19 mouse cellular contexts compared by ENCODE assay signal in genomic region chr1:70964016-70964415, GRCm38 (mm10).
"Had no signal": no experiment of that assay in that cellular context is flagged by ENCODE, and none has a peak within 500 bp of the region (broad histone marks: within the 10 kb centered on the region; RNA-seq: fewer than 3 reads in every experiment).

No protein-coding gene starts in this region.

- H3K4me1 ChIP-seq: liver, embryonic 15.5 days; lung, embryonic 15.5 days; megakaryocyte, embryonic 14.5 days; midbrain, embryonic 13.5 days; midbrain, embryonic 15.5 days; neural tube, embryonic 12.5 days had no signal

- H3K27me3 ChIP-seq: liver, embryonic 15.5 days; lung, embryonic 15.5 days; megakaryocyte, embryonic 14.5 days; midbrain, embryonic 13.5 days; midbrain, embryonic 15.5 days; neural tube, embryonic 12.5 days had no signal

- DNase-seq: liver, postnatal 0 days; lung, adult 2 months; lung, postnatal 14 days; lung, postnatal 36 days; right cerebral cortex, postnatal 25 days; right cerebral cortex, postnatal 4 days; spleen, adult 18-20 months; thymus, adult 18-20 months; thymus, postnatal 14 days; thymus, postnatal 36 days had no signal

- H3K27ac ChIP-seq: liver, embryonic 15.5 days; lung, embryonic 15.5 days; macrophage; midbrain, embryonic 13.5 days; midbrain, embryonic 15.5 days; neural tube, embryonic 12.5 days had no signal

- H3K9me3 ChIP-seq: liver, embryonic 15.5 days; lung, embryonic 15.5 days; megakaryocyte, embryonic 14.5 days; midbrain, embryonic 13.5 days; midbrain, embryonic 15.5 days; neural tube, embryonic 12.5 days had no signal

- H3K9ac ChIP-seq: liver, embryonic 15.5 days; liver, postnatal 0 days; lung, embryonic 15.5 days; midbrain, embryonic 13.5 days; midbrain, embryonic 15.5 days; neural tube, embryonic 12.5 days had no signal

- H3K4me2 ChIP-seq: liver, embryonic 15.5 days; lung, embryonic 15.5 days; midbrain, embryonic 11.5 days; midbrain, embryonic 13.5 days; midbrain, embryonic 15.5 days; neural tube, embryonic 12.5 days had no signal

- H3K36me3 ChIP-seq: liver, embryonic 15.5 days; lung, embryonic 15.5 days; midbrain, embryonic 13.5 days; midbrain, embryonic 15.5 days; neural tube, embryonic 12.5 days had no signal

- ATAC-seq: liver, postnatal 0 days; lung, postnatal 0 days; midbrain, embryonic 13.5 days; midbrain, embryonic 15.5 days had no signal

- H3K4me3 ChIP-seq: liver, embryonic 15.5 days; lung, embryonic 15.5 days; megakaryocyte, embryonic 14.5 days; midbrain, embryonic 13.5 days; midbrain, embryonic 15.5 days; neural tube, embryonic 12.5 days had no signal
